Mouse (Mus musculus): ENCODE measurements at regions not wholly inside any gene's neighbourhood (a gene's known extent, or its start where the extent isn't known, plus 50 kb on each side); places are given as distances from the start of the nearest gene placed in this dataset.

GRCm38 (mm10) chr1:152281201-152281600, 105.3 kb downstream of the Tsen15 start:
- TF ChIP-seq EP300 (IDR thresholded peaks at IDR 0.05; ENCODE audit: insufficient read depth, low read depth, low read length) (no peak), CTCF (IDR thresholded peaks at IDR 0.05; ENCODE audit: low read depth, low read length) (no peak)

Measured in ES-Bruce4 (cell line).